Mouse (Mus musculus): Measurements from ENCODE around the gene R3hdm2.

Gene R3hdm2

DNA sequence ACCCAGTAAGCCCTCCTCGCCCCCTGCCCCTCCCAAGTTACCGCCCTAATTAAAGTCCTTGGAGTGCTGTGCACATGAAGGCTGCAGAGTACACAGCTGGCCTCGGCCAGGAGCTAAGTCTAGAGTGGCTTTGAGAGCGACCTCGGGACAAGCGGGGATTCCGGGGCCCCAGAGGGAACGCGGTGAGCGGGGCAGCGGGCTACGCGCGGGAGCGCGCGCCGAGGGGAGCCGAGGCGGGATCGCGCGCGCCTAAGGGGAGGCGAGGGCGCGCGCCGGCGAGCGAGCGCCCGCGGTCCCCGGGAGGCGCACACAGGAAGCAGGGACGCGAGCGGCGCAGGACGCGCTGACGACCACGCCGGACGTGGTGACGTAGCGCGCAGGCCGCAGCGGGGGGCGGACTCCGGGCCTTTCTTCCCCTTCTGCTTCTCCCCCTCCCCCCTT lies at the start of gene R3hdm2:
Gene R3hdm2 (plus strand): TSS at position 77 of the 441 bp plus-strand sequence.
- DNase-seq (ENCODE audit: low read depth, low spot score): peak; percentile 77

GRCm38 (mm10) chr10:127332211-127332874 lies 47.8 kb upstream of the R3hdm2 start:
- DNase-seq (ENCODE audit: low read depth, low spot score): no peak

DNA sequence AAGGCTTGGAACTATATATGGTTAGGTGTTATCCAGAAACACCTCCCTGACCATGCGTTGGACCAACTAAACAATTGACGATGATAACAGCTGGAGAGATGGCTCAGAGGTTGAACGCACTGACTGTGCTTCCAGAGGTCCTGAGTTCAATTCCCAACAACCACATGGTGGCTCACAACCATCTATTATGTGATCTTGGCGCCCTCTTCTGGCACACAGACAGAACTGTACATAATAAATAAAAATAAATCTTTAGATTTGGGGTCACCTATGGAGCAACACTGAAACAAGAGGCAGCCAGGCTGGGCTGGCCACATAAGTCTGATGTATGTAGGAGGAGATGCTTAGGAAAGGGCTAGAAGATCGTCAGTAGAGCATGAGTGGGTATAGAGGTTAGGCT lies 47.0 kb upstream of the R3hdm2 start:
- DNase-seq (ENCODE audit: low read depth, low spot score): no peak

GRCm38 (mm10) chr10:127335271-127335670 lies 44.9 kb upstream of the R3hdm2 start:
- no peak for DNase-seq (ENCODE audit: low read depth, low spot score)

- no peak for DNase-seq (ENCODE audit: low read depth, low spot score)
These were observed 43.2 kb upstream of the R3hdm2 start for GRCm38 (mm10) chr10:127336952-127337351.

GRCm38 (mm10) chr10:127337536-127338099 lies 42.5 kb upstream of the R3hdm2 start:
- DNase-seq (ENCODE audit: low read depth, low spot score): no peak

GRCm38 (mm10) chr10:127338930-127339682 lies 41.0 kb upstream of the R3hdm2 start:
- DNase-seq (ENCODE audit: low read depth, low spot score): peak; percentile 81

DNA sequence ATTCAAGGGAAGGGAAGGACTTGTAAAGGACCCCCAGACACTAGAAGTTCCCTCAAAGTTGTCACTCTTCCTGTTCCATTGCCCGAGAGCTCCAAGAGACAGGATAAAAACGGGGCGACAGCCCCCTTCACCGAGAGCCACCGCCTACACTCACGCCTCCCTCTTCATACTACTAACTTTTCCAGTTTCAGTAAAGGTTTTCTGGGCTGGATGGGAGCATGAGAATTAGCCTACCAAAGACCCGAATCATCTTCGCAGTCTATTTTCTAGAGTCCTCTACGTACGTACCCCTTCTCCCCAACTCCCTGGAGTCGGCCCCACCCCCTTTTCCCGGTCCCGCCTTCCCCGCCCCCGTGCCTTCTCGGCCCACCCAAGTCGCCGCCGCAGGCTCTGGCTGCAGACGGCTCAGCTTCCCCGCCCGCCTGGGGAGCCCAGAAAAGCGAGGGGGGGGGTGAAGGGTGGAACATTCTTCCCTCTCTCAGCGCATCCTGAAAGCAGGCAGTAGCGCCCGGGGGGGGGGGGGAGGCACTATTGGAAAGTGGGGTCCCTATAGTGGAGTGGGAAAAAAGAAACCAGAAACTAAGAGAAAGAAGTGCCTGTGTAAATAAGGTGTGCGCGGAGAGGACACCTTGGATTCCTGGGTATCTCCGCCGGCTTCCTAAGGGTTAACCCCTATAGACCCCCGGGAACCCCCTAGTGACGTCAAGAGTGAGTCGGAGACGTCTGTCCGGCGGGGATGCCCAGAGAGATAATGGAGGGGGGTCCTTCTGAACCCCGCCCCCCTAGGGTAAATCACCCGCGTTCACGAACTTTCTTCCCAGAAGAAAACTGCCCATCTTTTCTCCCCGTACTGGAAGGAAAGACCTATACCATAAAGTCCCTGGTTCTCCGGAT lies 40.2 kb upstream of the R3hdm2 start:
- no peak for DNase-seq (ENCODE audit: low read depth, low spot score)

- DNase-seq (ENCODE audit: low read depth, low spot score): no peak
These were observed 39.4 kb upstream of the R3hdm2 start for GRCm38 (mm10) chr10:127340577-127341359.

- no peak for DNase-seq (ENCODE audit: low read depth, low spot score)
These were observed 38.8 kb upstream of the R3hdm2 start for GRCm38 (mm10) chr10:127341360-127341690.

DNA sequence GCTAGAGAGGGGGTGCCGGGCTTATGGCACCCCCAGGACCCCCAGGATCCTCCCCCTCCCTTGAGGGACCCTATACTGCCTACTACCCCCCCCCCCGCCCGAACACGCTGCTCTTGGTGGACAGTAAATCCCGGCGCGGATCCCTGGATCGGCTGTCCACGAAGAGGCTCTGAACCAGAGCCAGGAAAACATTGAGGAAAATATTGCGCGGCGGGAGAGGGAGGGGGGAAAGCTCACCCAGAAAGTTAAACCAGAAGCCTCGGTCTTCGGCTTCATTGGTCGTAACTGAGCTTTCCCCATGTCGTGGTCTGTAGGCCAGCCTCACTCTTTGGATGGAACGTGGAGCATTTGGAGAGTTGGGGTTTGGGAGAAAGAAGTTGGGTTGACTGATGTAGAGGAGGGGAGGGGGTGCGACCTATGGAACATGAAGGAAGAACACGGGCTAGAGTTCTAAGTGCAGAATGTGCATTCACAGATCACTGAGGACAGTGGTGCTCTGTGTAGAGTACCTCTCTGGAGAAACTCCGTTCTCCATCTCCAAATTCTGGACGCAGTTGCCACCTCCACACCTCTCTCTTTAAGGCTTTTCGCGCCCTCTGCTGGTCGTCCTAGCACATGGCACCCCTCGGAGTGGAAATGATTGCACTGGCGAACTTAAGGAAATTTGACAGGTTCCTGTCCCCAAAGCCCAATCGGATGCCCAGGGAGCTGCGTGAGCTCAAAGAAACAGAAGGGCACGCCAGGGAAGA lies 38.1 kb upstream of the R3hdm2 start, which contains the start of gene Gli1:
Gene Gli1 (minus strand): TSS at position 84 of the 749 bp plus-strand sequence.
- DNase-seq (ENCODE audit: low read depth, low spot score): peak; percentile 56

DNA sequence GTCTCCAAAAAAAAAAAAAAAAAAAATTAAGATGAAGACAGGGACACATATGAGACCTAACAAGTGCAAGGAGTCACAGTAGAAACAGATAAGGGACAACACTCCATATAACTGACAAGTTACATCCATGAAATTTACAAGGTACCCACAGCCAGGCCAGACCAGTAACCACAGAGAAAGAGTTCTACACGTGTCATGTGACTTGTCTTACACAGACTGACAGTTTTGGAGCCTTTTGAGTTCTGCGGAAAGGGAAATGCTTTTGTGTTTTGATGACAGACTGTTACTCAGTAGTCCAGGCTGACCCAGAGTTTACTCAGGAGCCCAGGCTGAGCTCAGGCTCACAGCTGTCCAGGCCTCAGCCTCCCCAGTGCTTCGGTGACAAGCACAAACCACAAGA lies 37.1 kb upstream of the R3hdm2 start:
- no peak for DNase-seq (ENCODE audit: low read depth, low spot score)

- DNase-seq (ENCODE audit: low read depth, low spot score): no peak
These were observed 34.0 kb upstream of the R3hdm2 start for GRCm38 (mm10) chr10:127346173-127346572.

GRCm38 (mm10) chr10:127348957-127349356 lies 31.2 kb upstream of the R3hdm2 start:
- no peak for DNase-seq (ENCODE audit: low read depth, low spot score)

- peak; percentile 73 for DNase-seq (ENCODE audit: low read depth, low spot score)
These were observed 30.3 kb upstream of the R3hdm2 start for GRCm38 (mm10) chr10:127349810-127350209.

- DNase-seq (ENCODE audit: low read depth, low spot score): peak; percentile 50
These were observed 29.4 kb upstream of the R3hdm2 start for GRCm38 (mm10) chr10:127350594-127351284.

DNA sequence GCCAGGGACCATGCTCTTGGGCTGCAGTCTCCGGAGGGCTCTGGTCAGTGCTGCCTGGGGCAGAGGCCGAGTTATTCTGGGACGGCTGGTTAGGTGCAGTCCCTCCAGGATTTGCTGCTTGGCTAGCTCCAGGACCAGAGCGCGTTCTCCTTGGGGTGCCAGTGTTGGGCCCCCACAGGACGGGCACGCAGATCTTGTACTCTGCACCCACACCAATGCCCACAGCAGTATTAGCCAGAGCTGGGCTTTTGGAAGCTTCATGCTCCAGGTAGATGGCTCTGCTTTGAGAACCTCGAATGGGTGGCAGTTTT lies 28.9 kb upstream of the R3hdm2 start:
- DNase-seq (ENCODE audit: low read depth, low spot score): no peak

DNA sequence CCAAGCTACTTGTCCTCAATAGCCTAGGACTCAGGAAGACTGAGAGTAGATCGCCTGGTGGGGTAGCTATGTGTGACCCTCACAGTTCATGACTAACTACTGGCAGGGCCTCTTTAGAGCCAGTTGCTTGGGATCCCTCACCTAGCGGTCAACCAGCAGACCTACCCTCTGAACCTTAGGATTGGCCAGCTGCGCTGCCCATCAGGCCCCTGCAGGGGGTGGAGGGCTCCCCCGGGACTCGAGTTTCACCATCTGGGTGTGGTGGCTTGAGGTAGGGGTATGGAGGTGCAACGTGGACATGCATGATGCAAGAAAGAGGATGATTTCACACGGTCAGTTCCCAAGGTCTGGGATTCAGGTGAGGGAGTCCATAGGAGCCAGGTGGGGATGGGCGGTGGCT lies 28.4 kb upstream of the R3hdm2 start:
- no peak for DNase-seq (ENCODE audit: low read depth, low spot score)

DNA sequence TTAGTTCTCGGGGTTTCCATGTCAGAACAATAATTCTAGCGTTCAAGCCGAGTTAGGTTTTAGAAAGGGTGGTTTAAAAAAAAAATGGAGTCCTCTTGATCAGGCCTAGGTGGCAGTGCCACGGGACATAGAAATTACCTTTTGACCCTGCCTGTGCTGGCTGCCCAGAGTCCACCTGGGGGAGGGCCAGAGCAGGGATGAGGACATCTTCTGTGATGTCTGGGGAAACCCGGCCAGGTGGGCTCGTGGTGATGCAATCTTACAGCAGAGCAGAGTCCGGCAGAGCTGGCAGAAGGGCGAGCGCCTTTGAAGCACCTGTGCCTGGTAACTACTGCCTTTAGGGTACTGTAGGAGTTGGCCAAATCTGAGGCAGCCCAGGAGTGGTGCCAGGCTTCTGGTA lies 27.9 kb upstream of the R3hdm2 start:
- no peak for DNase-seq (ENCODE audit: low read depth, low spot score)

DNA sequence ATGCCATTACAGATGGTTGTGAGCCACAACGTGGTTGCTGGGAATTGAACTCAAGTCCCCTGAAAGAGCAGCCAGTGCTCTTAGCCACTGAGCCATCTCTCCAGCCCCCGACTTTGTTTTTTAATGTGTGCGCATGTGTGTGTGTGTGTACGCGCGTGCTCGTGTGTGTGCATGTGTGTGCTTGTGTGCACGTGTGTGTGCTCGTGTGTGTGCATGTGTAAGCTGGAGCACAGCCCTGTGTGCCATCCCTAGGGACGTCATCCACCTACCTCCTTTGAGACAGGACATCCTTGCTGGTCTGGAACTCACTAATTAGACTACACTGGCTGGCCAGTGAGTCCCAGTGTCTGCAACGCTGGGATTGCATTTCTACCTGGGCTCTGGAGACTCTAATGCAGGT lies 27.4 kb upstream of the R3hdm2 start:
- DNase-seq (ENCODE audit: low read depth, low spot score): no peak
